Mouse (Mus musculus) heart, postnatal 4 days (tissue): ENCODE measurements at regions not wholly inside any gene's neighbourhood (a gene's known extent, or its start where the extent isn't known, plus 50 kb on each side); places are given as distances from the start of the nearest gene placed in this dataset.
"Not testable (repeated sequence)": the region's sequence is repeated elsewhere in the genome, so short reads cannot be mapped to it uniquely, and the experiment has no call there.

Experiments used
- DNase-seq: peaks from one replicate; pipeline ENCODE4 v3.0.0; 2021
- microRNA-seq, 2 experiments: library from miRNA; unstranded; fragments of <30 nt; microRNA quantifications; one replicate each; pipeline ENCODE4 v1.2.0; 2021 to 2022

GRCm38 (mm10) chr9:104398484-104398883 lies 60.9 kb upstream of the Acpp start:
- DNase-seq: not testable (repeated sequence)

DNA sequence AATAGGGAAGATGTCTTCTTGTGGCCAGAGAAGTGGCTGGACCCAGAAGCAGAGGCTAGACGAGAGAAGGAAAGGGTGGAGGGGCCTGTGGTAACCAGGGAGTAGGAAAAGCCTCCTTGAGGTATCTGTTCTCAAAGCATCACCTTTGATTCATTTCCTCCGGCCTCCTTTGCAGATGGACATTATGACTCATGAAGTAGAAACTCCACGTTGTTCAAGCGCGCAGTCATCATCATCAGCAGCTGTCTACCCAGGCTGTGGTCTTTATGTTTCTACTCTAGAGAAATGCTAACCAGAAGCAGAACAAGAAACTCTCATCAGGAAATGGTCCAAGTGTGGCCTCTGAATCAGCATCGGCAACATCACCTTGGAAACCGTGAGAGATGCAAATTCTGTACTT lies 50.3 kb upstream of the Acpp start:
- no peak for DNase-seq

Small RNA genes in the stretch of these regions (microRNA-seq; reads per million reads assigned to microRNA genes)
- gene Mir2136: 0 reads per million in 2 experiments
